Mouse (Mus musculus) C2C12 (cell line): Measurements from ENCODE around the gene Ppp1r9b.

Experiments used
- CEBPB ChIP-seq: IDR thresholded peaks from one replicate; pipeline ENCODE4 v1.6.1; 2011; ENCODE audit warnings: low read depth, mild to moderate bottlenecking, control low read depth, moderate library complexity
- CTCF ChIP-seq: IDR thresholded peaks from one replicate; pipeline ENCODE4 v1.5.1; 2011; ENCODE audit not compliant: control insufficient read depth, insufficient read depth, insufficient read length
- MAX ChIP-seq: IDR thresholded peaks from one replicate; pipeline ENCODE4 v1.6.1; 2011; ENCODE audit warnings: mild to moderate bottlenecking, control low read depth
- MYOD1 ChIP-seq: IDR thresholded peaks from one replicate; pipeline ENCODE4 v1.6.1; 2011; ENCODE audit warnings: low read depth; ENCODE audit not compliant: control insufficient read depth, insufficient read length
- MYOG ChIP-seq: IDR thresholded peaks from one replicate; pipeline ENCODE4 v1.6.1; 2011; ENCODE audit not compliant: control insufficient read depth, insufficient read length; ENCODE audit errors: extremely low read depth
- USF1 ChIP-seq: IDR thresholded peaks from one replicate; pipeline ENCODE4 v1.6.1; 2011; ENCODE audit warnings: low read depth, mild to moderate bottlenecking, control low read depth, moderate library complexity

DNA sequence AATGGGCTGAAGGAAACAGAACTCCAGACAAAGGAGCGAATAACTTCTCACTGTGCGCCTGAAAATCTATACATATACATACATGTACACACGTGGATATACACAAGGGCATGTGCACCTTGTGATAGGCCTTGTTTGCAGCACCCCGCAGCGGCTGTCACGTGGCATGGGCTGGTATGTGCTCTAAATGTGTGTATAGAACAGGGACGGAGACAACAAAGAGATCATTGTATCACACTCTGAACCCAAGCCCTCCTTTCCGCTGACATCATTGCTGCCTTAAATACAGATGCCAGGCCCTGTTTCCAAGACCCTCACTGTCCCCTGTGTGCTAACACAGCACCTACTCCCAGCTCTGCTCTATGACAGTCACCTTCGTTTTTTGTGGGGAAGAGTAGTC, 35.7 kb upstream of the Ppp1r9b start:
- TF ChIP-seq USF1 (no peak), CTCF (no peak), CEBPB (no peak), MYOD1 (no peak), MYOG (no peak), MAX (no peak)
